Mouse (Mus musculus): ENCODE measurements around the gene Rubcnl. TPM values are rescaled to one million over a fixed set of nuclear protein-coding genes. Genes with fewer than 3 reads are reported as not detected.

Gene Rubcnl
- polyA plus RNA-seq, 1 experiment from 2014 or later: 0.76 TPM

GRCm38 (mm10) chr14:75054455-75055343 is 38.9 kb downstream of the Rubcnl start:
- WGBS: 74% methylated on average over 14 of the region's 14 CpGs
- H3K36me3 ChIP-seq: no peaks in the 10 kb centered on the region

GRCm38 (mm10) chr14:75056861-75057431 is 41.1 kb downstream of the Rubcnl start:
- no peak for ATAC-seq (ENCODE audit: insufficient number of reproducible peaks, insufficient read depth, low FRiP score, low TSS enrichment, low read depth)

More at GRCm38 (mm10) chr14:75054455-75055343, 38.9 kb downstream of the Rubcnl start:
- Histone ChIP-seq H3K4me1 (no peaks in the 10 kb centered on the region), H3K27me3 (no peaks in the 10 kb centered on the region), H3K27ac (no peak overlapping the region), H3K9me3 (no peaks in the 10 kb centered on the region), H3K9ac (no peak overlapping the region), H3K4me2 (no peak overlapping the region), H3K4me3 (no peak overlapping the region)
- no peak for ATAC-seq (ENCODE audit: insufficient number of reproducible peaks, insufficient read depth, low FRiP score, low TSS enrichment, low read depth)

GRCm38 (mm10) chr14:75060562-75060961 is 44.7 kb downstream of the Rubcnl start:
- WGBS: 43% methylated on average over 8 of the region's 8 CpGs
- Histone ChIP-seq H3K27ac (no peak overlapping the region), H3K4me3 (no peak overlapping the region), H3K4me1 (no peaks in the 10 kb centered on the region), H3K9ac (no peak overlapping the region), H3K9me3 (no peaks in the 10 kb centered on the region), H3K36me3 (no peaks in the 10 kb centered on the region), H3K4me2 (no peak overlapping the region), H3K27me3 (no peaks in the 10 kb centered on the region)
- ATAC-seq (ENCODE audit: insufficient number of reproducible peaks, insufficient read depth, low FRiP score, low TSS enrichment, low read depth): no peak

More at GRCm38 (mm10) chr14:75056861-75057431, 41.1 kb downstream of the Rubcnl start:
- H3K9me3 ChIP-seq: no peaks in the 10 kb centered on the region
- H3K9ac ChIP-seq: no peak overlapping the region
- H3K4me2 ChIP-seq: no peak overlapping the region
- no peaks in the 10 kb centered on the region for H3K27me3 ChIP-seq
- no peak overlapping the region for H3K4me3 ChIP-seq
- 74% methylated on average over 9 of the region's 9 CpGs for WGBS
- H3K27ac ChIP-seq: no peak overlapping the region
- H3K4me1 ChIP-seq: no peaks in the 10 kb centered on the region
- no peaks in the 10 kb centered on the region for H3K36me3 ChIP-seq

DNA sequence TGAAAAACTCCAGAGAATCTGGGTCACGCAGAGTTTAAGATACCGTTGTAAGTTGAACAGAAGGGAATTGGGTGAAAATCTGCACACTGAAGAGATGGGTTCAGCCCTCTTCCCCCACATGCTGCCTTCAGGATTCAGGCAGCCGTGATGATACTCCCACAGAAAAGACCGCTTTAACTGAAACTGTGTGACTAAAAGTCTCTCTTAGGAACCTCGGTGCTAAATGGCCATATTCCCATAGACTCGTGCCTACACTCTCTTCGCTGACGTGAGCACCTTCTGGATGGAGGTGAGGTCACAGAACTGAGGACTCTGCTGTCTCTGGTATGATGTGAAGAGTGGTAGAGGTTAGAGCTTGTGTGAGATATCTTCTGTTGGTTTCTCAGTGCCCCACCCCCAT is 48.1 kb downstream of the Rubcnl start:
- no peak overlapping the region for H3K27ac ChIP-seq
- no peaks in the 10 kb centered on the region for H3K9me3 ChIP-seq
- no peak for ATAC-seq (ENCODE audit: insufficient number of reproducible peaks, insufficient read depth, low FRiP score, low TSS enrichment, low read depth)
- H3K4me2 ChIP-seq: no peak overlapping the region
- no peak overlapping the region for H3K4me3 ChIP-seq
- no peaks in the 10 kb centered on the region for H3K4me1 ChIP-seq
- no peaks in the 10 kb centered on the region for H3K36me3 ChIP-seq
- WGBS: 96% methylated on average over 8 of the region's 8 CpGs
- no peak overlapping the region for H3K9ac ChIP-seq
- H3K27me3 ChIP-seq: no peaks in the 10 kb centered on the region

- Histone ChIP-seq H3K4me3 (no peak overlapping the region), H3K4me2 (no peak overlapping the region), H3K9me3 (no peaks in the 10 kb centered on the region), H3K4me1 (no peaks in the 10 kb centered on the region), H3K9ac (no peak overlapping the region), H3K27me3 (no peaks in the 10 kb centered on the region), H3K27ac (no peak overlapping the region), H3K36me3 (no peaks in the 10 kb centered on the region)
- no peak for ATAC-seq (ENCODE audit: insufficient number of reproducible peaks, insufficient read depth, low FRiP score, low TSS enrichment, low read depth)
- WGBS: 80% methylated on average over 7 of the region's 7 CpGs
Observed at GRCm38 (mm10) chr14:75064520-75064919, 48.7 kb downstream of the Rubcnl start.

GRCm38 (mm10) chr14:75065211-75065610 is 49.4 kb downstream of the Rubcnl start:
- Histone ChIP-seq H3K27ac (no peak overlapping the region), H3K36me3 (no peaks in the 10 kb centered on the region), H3K4me2 (no peak overlapping the region), H3K4me3 (no peak overlapping the region), H3K27me3 (no peaks in the 10 kb centered on the region), H3K9ac (no peak overlapping the region), H3K9me3 (no peaks in the 10 kb centered on the region), H3K4me1 (no peaks in the 10 kb centered on the region)
- ATAC-seq (ENCODE audit: insufficient number of reproducible peaks, insufficient read depth, low FRiP score, low TSS enrichment, low read depth): no peak
- WGBS: 93% methylated on average over 5 of the region's 5 CpGs

DNA sequence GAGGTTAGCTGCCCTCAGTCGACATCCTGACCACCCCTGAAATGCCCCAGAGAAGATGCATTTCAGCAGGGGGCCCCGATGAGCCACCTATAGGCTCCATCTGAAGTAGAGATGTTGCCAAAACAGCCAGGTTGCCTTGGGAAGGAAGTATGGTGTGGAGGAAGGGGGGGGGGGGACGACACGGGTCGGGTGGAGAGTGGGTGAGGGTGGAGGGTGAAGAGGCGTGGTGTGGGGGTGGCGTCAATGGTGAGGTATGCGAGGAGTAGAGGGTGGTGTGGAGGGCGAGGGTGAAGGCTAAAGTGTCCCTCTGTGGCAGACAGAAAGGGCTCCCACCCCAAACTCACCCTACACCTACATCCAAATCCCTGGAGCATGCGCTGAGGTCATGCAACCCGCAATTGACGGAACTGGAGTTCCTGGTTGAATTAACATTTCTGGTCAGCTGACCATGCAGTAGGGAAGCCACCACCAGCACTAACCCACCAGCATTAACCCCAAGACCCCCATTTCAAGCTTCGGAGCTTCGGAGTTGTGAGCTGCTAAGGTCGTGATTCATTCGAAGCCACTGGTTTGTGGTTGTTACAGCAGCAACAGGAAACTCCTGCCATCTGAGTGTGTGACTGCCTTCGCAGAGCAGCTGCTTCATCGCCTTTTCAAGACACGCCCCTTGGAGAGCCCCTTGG is 52.7 kb downstream of the Rubcnl start:
- H3K4me2 ChIP-seq: no peak overlapping the region
- no peak overlapping the region for H3K9ac ChIP-seq
- no peak for ATAC-seq (ENCODE audit: insufficient number of reproducible peaks, insufficient read depth, low FRiP score, low TSS enrichment, low read depth)
- no peaks in the 10 kb centered on the region for H3K9me3 ChIP-seq
- H3K36me3 ChIP-seq: no peaks in the 10 kb centered on the region
- H3K4me3 ChIP-seq: no peak overlapping the region
- no peaks in the 10 kb centered on the region for H3K27me3 ChIP-seq
- 83% methylated on average over 19 of the region's 19 CpGs for WGBS
- no peaks in the 10 kb centered on the region for H3K4me1 ChIP-seq
- H3K27ac ChIP-seq: no peak overlapping the region

DNA sequence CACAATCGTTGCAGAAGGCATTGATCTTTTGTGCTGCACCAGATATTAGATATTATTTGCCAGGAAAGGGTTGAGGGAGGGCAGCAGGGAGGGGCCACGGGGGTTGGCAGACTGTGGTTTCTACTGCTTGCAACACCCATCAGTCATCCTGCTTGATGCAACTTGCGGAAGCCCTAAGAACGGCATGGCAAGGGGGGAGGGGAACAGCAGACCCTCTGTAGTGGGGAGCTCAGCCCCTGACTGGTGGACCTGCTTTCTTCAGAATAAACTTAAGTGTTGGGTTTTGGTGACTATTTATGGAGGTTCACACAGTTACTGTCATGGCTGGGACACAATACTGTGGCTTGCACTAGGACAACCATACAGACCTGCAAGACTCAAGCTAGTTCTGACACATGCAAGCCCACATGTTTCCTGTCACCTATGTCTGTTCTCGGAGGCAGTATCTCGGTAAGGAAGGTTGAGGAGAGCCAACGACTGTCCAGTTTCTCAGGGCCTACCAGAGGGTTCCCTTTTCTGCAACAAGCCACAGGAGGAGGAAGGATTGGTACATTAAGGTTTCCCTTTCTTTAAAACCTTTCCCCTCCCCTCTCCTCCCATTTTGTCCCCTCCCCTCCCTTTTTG is 53.6 kb downstream of the Rubcnl start:
- no peak for ATAC-seq (ENCODE audit: insufficient number of reproducible peaks, insufficient read depth, low FRiP score, low TSS enrichment, low read depth)
- WGBS: 78% methylated on average over 7 of the region's 7 CpGs
- no peak overlapping the region for H3K27ac ChIP-seq
- H3K4me3 ChIP-seq: no peak overlapping the region
- H3K4me2 ChIP-seq: no peak overlapping the region
- no peaks in the 10 kb centered on the region for H3K27me3 ChIP-seq
- no peak overlapping the region for H3K9ac ChIP-seq
- H3K9me3 ChIP-seq: no peaks in the 10 kb centered on the region
- H3K36me3 ChIP-seq: no peaks in the 10 kb centered on the region
- no peaks in the 10 kb centered on the region for H3K4me1 ChIP-seq

DNA sequence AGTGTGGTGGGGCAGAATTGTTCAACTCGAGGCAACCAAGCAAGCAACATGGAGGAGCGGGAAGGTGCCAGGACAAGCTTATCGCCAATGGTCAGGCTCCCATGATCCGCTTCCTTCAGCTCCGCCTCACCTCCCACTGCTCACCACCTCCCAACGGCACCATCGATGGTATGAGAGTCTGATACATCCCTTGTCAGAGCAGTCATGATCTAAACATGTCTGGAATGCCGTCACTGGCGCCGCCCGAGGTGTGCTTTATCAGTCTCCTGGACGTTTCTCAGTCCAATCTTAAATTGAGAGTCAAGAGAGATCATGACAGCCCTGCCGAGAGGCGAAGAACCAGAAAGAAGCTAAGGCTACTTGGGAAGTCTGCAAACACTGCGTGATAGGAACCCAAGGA is 55.3 kb downstream of the Rubcnl start:
- Histone ChIP-seq H3K4me1 (no peaks in the 10 kb centered on the region), H3K36me3 (no peaks in the 10 kb centered on the region), H3K27ac (no peak overlapping the region), H3K9me3 (no peaks in the 10 kb centered on the region), H3K27me3 (no peaks in the 10 kb centered on the region), H3K9ac (no peak overlapping the region), H3K4me3 (no peak overlapping the region), H3K4me2 (no peak overlapping the region)
- no peak for ATAC-seq (ENCODE audit: insufficient number of reproducible peaks, insufficient read depth, low FRiP score, low TSS enrichment, low read depth)
- 87% methylated on average over 15 of the region's 15 CpGs for WGBS

DNA sequence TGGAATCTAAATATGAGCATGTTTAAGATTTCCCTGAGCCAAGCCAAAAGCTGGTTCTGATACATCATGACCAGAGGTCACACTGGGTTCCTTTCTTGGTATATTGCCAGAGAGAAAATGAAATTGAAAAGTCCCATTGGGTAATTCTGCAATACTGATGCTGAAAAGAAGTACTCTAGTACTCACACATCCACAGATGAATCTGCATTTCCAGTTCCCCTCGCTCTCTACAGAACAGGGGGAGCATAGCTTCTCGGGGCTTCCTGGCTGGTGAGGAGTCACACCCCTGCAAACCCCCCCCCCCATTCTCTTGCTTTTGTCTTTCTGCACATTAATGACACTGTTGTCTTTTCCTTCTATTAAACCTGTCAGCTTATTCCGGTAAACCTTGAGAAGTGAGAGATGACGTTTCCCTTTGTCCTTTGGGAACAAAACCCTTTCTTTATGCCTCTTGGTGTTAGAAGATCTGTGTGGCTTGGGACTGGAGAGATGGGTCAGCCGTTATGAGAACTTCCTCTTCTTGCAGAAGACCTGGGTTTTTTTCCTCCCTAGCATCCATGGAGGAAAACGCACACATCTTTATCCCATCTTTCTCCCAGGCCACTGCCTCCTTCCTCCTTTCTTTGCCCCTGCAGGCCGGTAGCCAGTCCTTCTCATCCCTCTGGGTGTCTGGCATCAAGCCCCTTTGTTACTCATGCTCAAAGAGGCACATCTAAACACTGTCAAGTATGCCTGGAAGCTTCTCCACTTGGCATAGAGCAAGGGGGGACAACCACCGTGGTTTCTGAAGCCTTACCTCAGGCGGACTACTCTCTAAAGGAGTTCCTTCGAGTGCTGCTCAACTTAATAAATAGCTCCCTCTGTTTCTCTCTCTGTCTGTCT is 59.7 kb downstream of the Rubcnl start:
- no peak overlapping the region for H3K4me2 ChIP-seq
- WGBS: 74% methylated on average over 10 of the region's 10 CpGs
- ATAC-seq (ENCODE audit: insufficient number of reproducible peaks, insufficient read depth, low FRiP score, low TSS enrichment, low read depth): no peak
- H3K9me3 ChIP-seq: no peaks in the 10 kb centered on the region
- no peaks in the 10 kb centered on the region for H3K36me3 ChIP-seq
- H3K27me3 ChIP-seq: no peaks in the 10 kb centered on the region
- no peak overlapping the region for H3K9ac ChIP-seq
- no peaks in the 10 kb centered on the region for H3K4me1 ChIP-seq
- H3K27ac ChIP-seq: no peak overlapping the region
- H3K4me3 ChIP-seq: no peak overlapping the region

GRCm38 (mm10) chr14:75077946-75078345 is 62.1 kb downstream of the Rubcnl start:
- H3K9ac ChIP-seq: no peak overlapping the region
- no peak overlapping the region for H3K27ac ChIP-seq
- no peaks in the 10 kb centered on the region for H3K9me3 ChIP-seq
- no peaks in the 10 kb centered on the region for H3K4me1 ChIP-seq
- 70% methylated on average over 6 of the region's 6 CpGs for WGBS
- H3K4me3 ChIP-seq: no peak overlapping the region
- no peaks in the 10 kb centered on the region for H3K27me3 ChIP-seq
- no peaks in the 10 kb centered on the region for H3K36me3 ChIP-seq
- ATAC-seq (ENCODE audit: insufficient number of reproducible peaks, insufficient read depth, low FRiP score, low TSS enrichment, low read depth): no peak
- no peak overlapping the region for H3K4me2 ChIP-seq
